Mouse (Mus musculus): ENCODE measurements around the gene B3galt4. TPM values are rescaled to one million over a fixed set of nuclear protein-coding genes. Genes with fewer than 3 reads are reported as not detected.

B3galt4 gene
- polyA plus RNA-seq, 1 experiment from 2014 or later: 2.3 TPM

- WGBS: 78% methylated on average over 16 of the region's 16 CpGs
- Histone ChIP-seq H3K4me2 (no peak overlapping the region), H3K9ac (no peak overlapping the region), H3K4me1 (ENCODE audit: insufficient read depth) (no peaks in the 10 kb centered on the region), H3K36me3 (ENCODE audit: insufficient read depth) (peaks cover 35% of the 10 kb centered on the region), H3K27me3 (ENCODE audit: insufficient read depth, low read length) (no peaks in the 10 kb centered on the region), H3K4me3 (ENCODE audit: low read depth, low read length) (no peak overlapping the region), H3K27ac (ENCODE audit: low read depth) (no peak overlapping the region), H3K9me3 (ENCODE audit: low read depth, low read length) (no peaks in the 10 kb centered on the region)
- no peak for TF ChIP-seq CTCF (IDR thresholded peaks at IDR 0.05; ENCODE audit: low read depth)
- DNase-seq: no peak
- ATAC-seq (ENCODE audit: insufficient read depth): no peak
These were observed 14.7 kb upstream of the B3galt4 start for GRCm38 (mm10) chr17:33965846-33966550.

- no peak overlapping the region for H3K4me3 ChIP-seq (ENCODE audit: low read depth, low read length)
- no peaks in the 10 kb centered on the region for H3K4me1 ChIP-seq (ENCODE audit: insufficient read depth)
- no peak for DNase-seq
- H3K36me3 ChIP-seq (ENCODE audit: insufficient read depth): peaks cover 40% of the 10 kb centered on the region
- H3K27ac ChIP-seq (ENCODE audit: low read depth): no peak overlapping the region
- TF ChIP-seq CTCF (IDR thresholded peaks at IDR 0.05; ENCODE audit: low read depth): no peak
- 87% methylated on average over 17 of the region's 17 CpGs for WGBS
- ATAC-seq (ENCODE audit: insufficient read depth): no peak
- no peaks in the 10 kb centered on the region for H3K27me3 ChIP-seq (ENCODE audit: insufficient read depth, low read length)
- H3K9me3 ChIP-seq (ENCODE audit: low read depth, low read length): no peaks in the 10 kb centered on the region
- H3K4me2 ChIP-seq: no peak overlapping the region
- H3K9ac ChIP-seq: no peak overlapping the region
These were observed 14.0 kb upstream of the B3galt4 start for GRCm38 (mm10) chr17:33965082-33965845.

- Histone ChIP-seq H3K4me1 (ENCODE audit: insufficient read depth) (no peaks in the 10 kb centered on the region), H3K36me3 (ENCODE audit: insufficient read depth) (peaks cover 59% of the 10 kb centered on the region), H3K27me3 (ENCODE audit: insufficient read depth, low read length) (no peaks in the 10 kb centered on the region), H3K27ac (ENCODE audit: low read depth) (no peak overlapping the region), H3K4me2 (no peak overlapping the region), H3K9ac (no peak overlapping the region), H3K4me3 (ENCODE audit: low read depth, low read length) (no peak overlapping the region), H3K9me3 (ENCODE audit: low read depth, low read length) (no peaks in the 10 kb centered on the region)
- DNase-seq: no peak
- TF ChIP-seq CTCF (IDR thresholded peaks at IDR 0.05; ENCODE audit: low read depth): no peak
- WGBS: 87% methylated on average over 7 of the region's 7 CpGs
- no peak for ATAC-seq (ENCODE audit: insufficient read depth)
These were observed 11.6 kb upstream of the B3galt4 start for GRCm38 (mm10) chr17:33962876-33963275.

- ATAC-seq (ENCODE audit: insufficient read depth) (no peak), DNase-seq (no peak)
- Histone ChIP-seq H3K9me3 (ENCODE audit: low read depth, low read length) (no peaks in the 10 kb centered on the region), H3K36me3 (ENCODE audit: insufficient read depth) (peaks cover 52% of the 10 kb centered on the region), H3K4me3 (ENCODE audit: low read depth, low read length) (no peak overlapping the region), H3K9ac (no peak overlapping the region), H3K27ac (ENCODE audit: low read depth) (no peak overlapping the region), H3K4me1 (ENCODE audit: insufficient read depth) (0 out of 2 replicates have a peak, but pooled peaks cover 2% of the 10 kb centered on the region), H3K27me3 (ENCODE audit: insufficient read depth, low read length) (no peaks in the 10 kb centered on the region), H3K4me2 (no peak overlapping the region)
- TF ChIP-seq CTCF (IDR thresholded peaks at IDR 0.05; ENCODE audit: low read depth): no peak
- 91% methylated on average over 15 of the region's 15 CpGs for WGBS
These were observed 8.7 kb upstream of the B3galt4 start for GRCm38 (mm10) chr17:33959948-33960347.

GRCm38 (mm10) chr17:33959135-33959534 lies 7.8 kb upstream of the B3galt4 start:
- H3K4me1 ChIP-seq (ENCODE audit: insufficient read depth): peaks cover 7% of the 10 kb centered on the region; the same call in 1 of the 2 replicates
- no peaks in the 10 kb centered on the region for H3K27me3 ChIP-seq (ENCODE audit: insufficient read depth, low read length)
- H3K9me3 ChIP-seq (ENCODE audit: low read depth, low read length): no peaks in the 10 kb centered on the region
- DNase-seq (no peak), ATAC-seq (ENCODE audit: insufficient read depth) (no peak)
- TF ChIP-seq CTCF (IDR thresholded peaks at IDR 0.05; ENCODE audit: low read depth): no peak
- H3K9ac ChIP-seq: no peak overlapping the region
- peaks cover 58% of the 10 kb centered on the region for H3K36me3 ChIP-seq (ENCODE audit: insufficient read depth)
- H3K4me3 ChIP-seq (ENCODE audit: low read depth, low read length): no peak overlapping the region
- 93% methylated on average over 13 of the region's 13 CpGs for WGBS
- H3K27ac ChIP-seq (ENCODE audit: low read depth): no peak overlapping the region
- H3K4me2 ChIP-seq: no peak overlapping the region

GRCm38 (mm10) chr17:33958451-33958850 lies 7.2 kb upstream of the B3galt4 start:
- Histone ChIP-seq H3K27me3 (ENCODE audit: insufficient read depth, low read length) (no peaks in the 10 kb centered on the region), H3K9me3 (ENCODE audit: low read depth, low read length) (no peaks in the 10 kb centered on the region), H3K4me2 (no peak overlapping the region), H3K9ac (no peak overlapping the region), H3K4me3 (ENCODE audit: low read depth, low read length) (no peak overlapping the region), H3K4me1 (ENCODE audit: insufficient read depth) (peaks cover 12% of the 10 kb centered on the region; the same call in 1 of the 2 replicates), H3K27ac (ENCODE audit: low read depth) (no peak overlapping the region), H3K36me3 (ENCODE audit: insufficient read depth) (peaks cover 60% of the 10 kb centered on the region)
- WGBS: 95% methylated on average over 11 of the region's 11 CpGs
- no peak for ATAC-seq (ENCODE audit: insufficient read depth)
- no peak for DNase-seq
- TF ChIP-seq CTCF (IDR thresholded peaks at IDR 0.05; ENCODE audit: low read depth): no peak

GRCm38 (mm10) chr17:33957493-33957892 lies 6.2 kb upstream of the B3galt4 start:
- H3K36me3 ChIP-seq (ENCODE audit: insufficient read depth): peaks cover 60% of the 10 kb centered on the region
- H3K27ac ChIP-seq (ENCODE audit: low read depth): no peak overlapping the region
- TF ChIP-seq CTCF (IDR thresholded peaks at IDR 0.05; ENCODE audit: low read depth): no peak
- H3K27me3 ChIP-seq (ENCODE audit: insufficient read depth, low read length): no peaks in the 10 kb centered on the region
- ATAC-seq (ENCODE audit: insufficient read depth): no peak
- no peaks in the 10 kb centered on the region for H3K9me3 ChIP-seq (ENCODE audit: low read depth, low read length)
- 80% methylated on average over 6 of the region's 6 CpGs for WGBS
- H3K4me2 ChIP-seq: no peak overlapping the region
- no peak overlapping the region for H3K9ac ChIP-seq
- no peak for DNase-seq
- H3K4me3 ChIP-seq (ENCODE audit: low read depth, low read length): no peak overlapping the region
- H3K4me1 ChIP-seq (ENCODE audit: insufficient read depth): peaks cover 18% of the 10 kb centered on the region; the same call in 1 of the 2 replicates

All from lung, embryonic 14.5 days (tissue).